Comparison of ENCODE assay signal across 17 mouse cellular contexts in genomic region chr1:35362836-35363235, GRCm38 (mm10).
DNase-seq lines count a peak whose midpoint lies in the region; ATAC-seq and TF ChIP-seq lines count a peak whose summit lies in the region.
"Had no signal": no experiment of that assay in that cellular context is flagged by ENCODE, and none has a peak within 500 bp of the region (broad histone marks: within the 10 kb centered on the region; RNA-seq: fewer than 3 reads in every experiment).

No protein-coding gene starts in this region.

- ATAC-seq in forebrain, embryonic 16.5 days, result peak; percentile 38; the same call in 1 of the 2 replicates
- no peak for ATAC-seq in forebrain, embryonic 13.5 days
- ATAC-seq in hindbrain, postnatal 0 days, result no peak
- no peak for ATAC-seq in hindbrain, embryonic 11.5 days (ENCODE audit: low FRiP score)
- ATAC-seq: intestine, embryonic 16.5 days; midbrain, embryonic 16.5 days; Patski had no signal

- DNase-seq in hindbrain, postnatal 0 days (ENCODE audit: low spot score), result peak; percentile 30
- DNase-seq in hindbrain, embryonic 11.5 days (ENCODE audit: low spot score), result no peak
- DNase-seq in right cerebral cortex, postnatal 4 days, result peak; percentile 32
- no peak for DNase-seq in right cerebral cortex, postnatal 25 days
- no peak for DNase-seq in ovary, postnatal 36 days (ENCODE audit: low spot score)
- DNase-seq: cerebellum, adult 11-12 months; gastrocnemius, adult 2 months; thymus, postnatal 25 days had no signal

- no peak overlapping the region for H3K9ac ChIP-seq in forebrain, embryonic 16.5 days (replicated peaks; ENCODE audit: low read depth, low read length)
- H3K9ac ChIP-seq in forebrain, embryonic 13.5 days, result no peak overlapping the region
- no peak overlapping the region for H3K9ac ChIP-seq in hindbrain, postnatal 0 days (replicated peaks; ENCODE audit: low read length)
- H3K9ac ChIP-seq in hindbrain, embryonic 11.5 days (ENCODE audit: low read depth, low read length), result no peak overlapping the region
- H3K9ac ChIP-seq: embryonic facial prominence, embryonic 13.5 days; hindbrain, embryonic 13.5 days; limb, embryonic 13.5 days had no signal

- no peak overlapping the region for H3K4me2 ChIP-seq in forebrain, embryonic 16.5 days (ENCODE audit: low read length)
- H3K4me2 ChIP-seq in forebrain, embryonic 13.5 days, result no peak overlapping the region
- no peak overlapping the region for H3K4me2 ChIP-seq in hindbrain, postnatal 0 days (ENCODE audit: low read depth, low read length)
- H3K4me2 ChIP-seq in hindbrain, embryonic 11.5 days (replicated peaks; ENCODE audit: low read depth, low read length), result no peak overlapping the region
- H3K4me2 ChIP-seq: embryonic facial prominence, embryonic 13.5 days; hindbrain, embryonic 13.5 days; limb, embryonic 13.5 days had no signal

- H3K4me1 ChIP-seq in forebrain, embryonic 16.5 days (replicated peaks; ENCODE audit: control insufficient read depth, insufficient read depth, low read length), result no peaks in the 10 kb centered on the region
- no peaks in the 10 kb centered on the region for H3K4me1 ChIP-seq in forebrain, embryonic 13.5 days
- no peaks in the 10 kb centered on the region for H3K4me1 ChIP-seq in hindbrain, postnatal 0 days (ENCODE audit: insufficient read depth, low read length)
- H3K4me1 ChIP-seq in hindbrain, embryonic 11.5 days (replicated peaks; ENCODE audit: control insufficient read depth, insufficient read depth, low read length), result no peaks in the 10 kb centered on the region
- H3K4me1 ChIP-seq: embryonic facial prominence, embryonic 13.5 days; hindbrain, embryonic 13.5 days; limb, embryonic 13.5 days had no signal

- no peak overlapping the region for H3K4me3 ChIP-seq in forebrain, embryonic 16.5 days (replicated peaks; ENCODE audit: low read length)
- H3K4me3 ChIP-seq in forebrain, embryonic 13.5 days, result no peak overlapping the region
- no peak overlapping the region for H3K4me3 ChIP-seq in hindbrain, postnatal 0 days (ENCODE audit: low read length)
- no peak overlapping the region for H3K4me3 ChIP-seq in hindbrain, embryonic 11.5 days (ENCODE audit: low read depth, low read length)
- H3K4me3 ChIP-seq: embryonic facial prominence, embryonic 13.5 days; gastrocnemius, adult 2 months; hindbrain, embryonic 13.5 days; limb, embryonic 13.5 days had no signal

- no peak for TF ChIP-seq CTCF in hindbrain, postnatal 0 days (IDR thresholded peaks at IDR 0.05; ENCODE audit: low read depth)

- WGBS in forebrain, embryonic 16.5 days, result 54% methylated on average over 3 of the region's 3 CpGs
- 55% methylated on average over 3 of the region's 3 CpGs for WGBS in forebrain, embryonic 13.5 days
- 42% methylated on average over 3 of the region's 3 CpGs for WGBS in hindbrain, postnatal 0 days
- WGBS in hindbrain, embryonic 11.5 days, result 59% methylated on average over 3 of the region's 3 CpGs

- H3K27me3 ChIP-seq in forebrain, embryonic 16.5 days (replicated peaks; ENCODE audit: control insufficient read depth, insufficient read depth, low read length), result no peaks in the 10 kb centered on the region
- H3K27me3 ChIP-seq in forebrain, embryonic 13.5 days, result no peaks in the 10 kb centered on the region
- H3K27me3 ChIP-seq in hindbrain, postnatal 0 days (ENCODE audit: insufficient read depth, low read length), result no peaks in the 10 kb centered on the region
- H3K27me3 ChIP-seq in hindbrain, embryonic 11.5 days (ENCODE audit: control insufficient read depth, insufficient read depth, low read length), result no peaks in the 10 kb centered on the region
- H3K27me3 ChIP-seq: embryonic facial prominence, embryonic 13.5 days; hindbrain, embryonic 13.5 days; limb, embryonic 13.5 days; Patski had no signal

- H3K27ac ChIP-seq in forebrain, embryonic 16.5 days (ENCODE audit: low read length), result no peak overlapping the region
- no peak overlapping the region for H3K27ac ChIP-seq in forebrain, embryonic 13.5 days
- no peak overlapping the region for H3K27ac ChIP-seq in hindbrain, postnatal 0 days
- no peak overlapping the region for H3K27ac ChIP-seq in hindbrain, embryonic 11.5 days (ENCODE audit: low read depth, low read length)
- H3K27ac ChIP-seq: embryonic facial prominence, embryonic 13.5 days; gastrocnemius, adult 2 months; hindbrain, embryonic 13.5 days; kidney, postnatal 0 days; limb, embryonic 13.5 days had no signal

- H3K9me3 ChIP-seq in forebrain, embryonic 16.5 days (ENCODE audit: control insufficient read depth, low read length), result no peaks in the 10 kb centered on the region
- H3K9me3 ChIP-seq in forebrain, embryonic 13.5 days (replicated peaks), result no peaks in the 10 kb centered on the region
- H3K9me3 ChIP-seq in hindbrain, postnatal 0 days (ENCODE audit: low read length), result no peaks in the 10 kb centered on the region
- no peaks in the 10 kb centered on the region for H3K9me3 ChIP-seq in hindbrain, embryonic 11.5 days (ENCODE audit: control insufficient read depth, low read length)
- H3K9me3 ChIP-seq: embryonic facial prominence, embryonic 13.5 days; hindbrain, embryonic 13.5 days; limb, embryonic 13.5 days had no signal

- H3K36me3 ChIP-seq in forebrain, embryonic 16.5 days (ENCODE audit: control insufficient read depth, insufficient read depth), result no peaks in the 10 kb centered on the region
- H3K36me3 ChIP-seq in forebrain, embryonic 13.5 days (ENCODE audit: poor library complexity, severe bottlenecking), result no peaks in the 10 kb centered on the region
- no peaks in the 10 kb centered on the region for H3K36me3 ChIP-seq in hindbrain, postnatal 0 days (ENCODE audit: insufficient read depth, low read length)
- no peaks in the 10 kb centered on the region for H3K36me3 ChIP-seq in hindbrain, embryonic 11.5 days (ENCODE audit: control insufficient read depth, insufficient read depth, low read length)
- H3K36me3 ChIP-seq: embryonic facial prominence, embryonic 13.5 days; hindbrain, embryonic 13.5 days; limb, embryonic 13.5 days had no signal

Comparison
In these comparisons a context has a peak if more than half of its experiments do, and no peak if none do; other contexts are left out.
1. DNase-seq: peak in hindbrain, postnatal 0 days (single experiment) and right cerebral cortex, postnatal 4 days (single experiment); none in hindbrain, embryonic 11.5 days (single experiment), right cerebral cortex, postnatal 25 days (single experiment) and ovary, postnatal 36 days (single experiment).